Mouse (Mus musculus) adrenal gland, postnatal 25 days (tissue): Measurements from ENCODE around the gene Pcf11. TPM values are rescaled to one million over a fixed set of nuclear protein-coding genes. Genes with fewer than 3 reads are reported as not detected.

ENCODE experiments used
- DNase-seq: peaks from one replicate; pipeline ENCODE4 v3.0.0; 2021; ENCODE audit warnings: mixed read lengths
- long read RNA-seq: library from polyadenylated mRNA; stranded (forward); transcript quantifications from one replicate; pipeline ENCODE4 v2.0.0, GENCODE M21; 2021
- total RNA-seq: library from RNA; stranded (reverse); gene quantifications from 2 replicates; pipeline ENCODE4 v1.2.3, GENCODE M21; 2021

The Pcf11 gene
- 63.6 and 65.1 TPM in 2 replicates for total RNA-seq
- long read RNA-seq, transcript Pcf11-205 (1 exons, 1,720 nt): major isoform, 14 of 18 reads
- long read RNA-seq, partial matches to known transcripts: 4 of 18 reads
- long read RNA-seq, other reads (novel, unspliced or antisense): 0 of 18 reads

DNA sequence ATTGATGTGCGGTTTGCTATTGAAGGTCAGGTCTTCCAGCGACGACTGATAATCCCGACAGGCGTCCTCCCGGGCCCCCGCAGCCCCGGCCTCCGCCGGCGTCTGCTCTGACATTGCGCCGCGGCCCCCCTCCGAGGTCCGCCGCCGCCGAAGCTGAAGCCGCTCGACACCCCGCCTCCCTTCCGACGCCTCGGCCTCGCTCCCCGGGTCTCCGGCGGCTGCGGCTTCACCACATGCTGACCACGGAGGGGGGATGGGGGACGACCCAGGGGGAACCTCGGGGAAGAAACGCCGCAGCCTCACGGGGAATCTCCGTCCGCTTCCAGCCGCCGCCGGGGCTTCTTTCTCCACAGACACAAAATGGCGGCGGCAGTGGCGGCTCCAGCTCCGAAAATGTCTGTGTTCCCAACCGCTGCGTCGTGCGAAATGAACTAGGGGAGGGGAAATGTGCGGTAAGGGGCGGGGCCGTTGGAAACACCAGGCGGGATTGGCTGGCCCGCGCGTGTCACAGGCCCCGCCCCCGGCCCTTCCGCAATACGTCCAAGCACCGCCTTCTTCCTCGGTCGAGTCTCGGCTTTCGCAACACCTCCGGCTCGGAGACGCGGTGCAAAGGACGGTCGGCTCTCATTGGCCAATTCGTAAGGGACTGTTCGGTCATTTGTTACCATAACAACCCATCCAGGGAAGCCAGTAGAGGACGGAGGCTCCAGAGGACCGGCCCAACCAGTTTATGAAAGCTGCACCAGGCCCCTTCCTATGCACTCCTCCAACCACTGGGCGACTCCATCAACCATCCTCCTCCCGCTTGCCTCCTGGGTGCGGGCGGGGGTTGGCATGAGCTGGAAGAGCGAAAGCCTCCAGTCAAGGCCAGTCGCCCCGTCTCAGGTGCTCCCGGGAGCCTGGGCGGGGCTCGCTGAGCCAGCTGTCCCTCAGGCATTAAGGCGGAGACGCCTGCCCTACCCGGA lies at the start of gene Pcf11:
Gene Pcf11, minus strand, starts transcription at position 428 of the 965 bp plus-strand sequence.
- DNase-seq: peak; percentile 96

DNA sequence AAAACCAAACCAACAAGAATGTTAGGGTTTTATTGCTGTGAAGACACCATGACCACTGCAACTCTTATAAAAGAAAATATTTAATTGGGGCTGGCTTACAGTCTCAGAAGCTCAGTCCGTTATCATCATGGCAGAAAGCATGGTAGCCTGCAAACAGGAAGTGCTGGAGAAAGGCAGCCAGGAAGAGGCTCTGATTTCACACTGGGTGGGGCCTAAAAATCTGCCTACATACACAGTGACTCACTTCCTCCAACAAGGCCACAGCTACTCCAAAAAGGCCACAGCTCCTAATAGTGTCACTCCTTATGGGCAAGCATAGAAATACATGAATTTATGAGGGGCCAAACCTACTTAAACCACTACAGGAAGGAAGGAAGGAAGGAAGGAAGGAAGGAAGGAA lies 45.3 kb upstream of the Pcf11 start:
- DNase-seq: no peak

DNA sequence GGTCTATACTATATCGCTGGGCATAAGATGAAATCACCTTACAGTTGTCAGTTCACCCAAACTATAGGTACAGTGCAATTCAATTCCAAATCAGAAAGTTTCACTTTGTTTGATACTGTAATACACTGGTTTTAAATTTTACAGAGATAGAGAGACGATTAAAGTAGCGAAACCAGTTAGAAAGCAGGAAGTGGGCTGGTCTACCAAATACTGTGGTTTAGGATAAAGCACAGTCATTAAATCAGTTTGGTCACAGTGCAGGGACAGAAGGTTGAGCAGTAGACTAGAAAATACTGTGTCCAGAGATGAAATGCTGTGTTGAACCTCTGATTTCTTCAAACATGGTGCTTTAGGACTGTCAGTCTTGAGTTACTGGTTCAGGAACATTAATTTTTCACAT lies 41.9 kb upstream of the Pcf11 start:
- no peak for DNase-seq

DNA sequence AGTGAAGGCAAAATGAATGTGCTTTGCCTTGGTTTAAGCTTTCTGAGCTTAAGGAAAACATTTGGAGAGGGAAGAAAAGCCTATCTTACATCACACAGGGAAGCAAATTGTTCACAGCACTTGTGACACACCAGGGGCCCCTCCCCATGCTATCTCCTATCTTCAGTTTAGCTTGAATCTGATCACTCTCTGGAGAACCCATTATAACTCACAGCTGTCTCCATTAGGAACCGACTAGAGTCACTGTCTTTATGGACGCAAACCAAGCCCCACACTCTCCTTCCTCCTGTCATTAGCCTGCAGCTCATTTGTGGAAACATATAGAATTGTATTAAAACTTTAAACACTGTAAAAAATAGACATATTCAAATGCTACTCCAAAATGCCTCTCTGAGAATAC lies 39.8 kb upstream of the Pcf11 start:
- no peak for DNase-seq

DNA sequence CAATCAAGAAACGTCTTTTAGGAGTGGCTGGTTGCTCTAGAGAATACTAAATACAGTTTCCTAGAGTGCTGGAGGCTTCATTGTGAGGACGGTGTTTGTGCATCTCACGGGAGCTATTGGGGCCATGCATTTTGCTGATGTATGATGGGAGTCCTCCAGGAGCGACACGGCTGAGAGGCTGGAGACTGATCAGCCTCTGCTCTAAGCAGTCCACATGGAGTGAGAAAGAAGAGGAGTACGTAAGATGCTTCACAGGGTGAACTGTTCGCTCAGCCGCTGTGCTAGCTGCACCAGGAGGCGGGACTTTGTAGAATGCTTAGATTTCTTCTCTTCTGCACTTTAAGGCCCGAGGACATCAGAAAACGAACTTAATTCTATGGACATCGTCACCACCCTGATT lies 37.0 kb upstream of the Pcf11 start:
- DNase-seq: no peak

DNA sequence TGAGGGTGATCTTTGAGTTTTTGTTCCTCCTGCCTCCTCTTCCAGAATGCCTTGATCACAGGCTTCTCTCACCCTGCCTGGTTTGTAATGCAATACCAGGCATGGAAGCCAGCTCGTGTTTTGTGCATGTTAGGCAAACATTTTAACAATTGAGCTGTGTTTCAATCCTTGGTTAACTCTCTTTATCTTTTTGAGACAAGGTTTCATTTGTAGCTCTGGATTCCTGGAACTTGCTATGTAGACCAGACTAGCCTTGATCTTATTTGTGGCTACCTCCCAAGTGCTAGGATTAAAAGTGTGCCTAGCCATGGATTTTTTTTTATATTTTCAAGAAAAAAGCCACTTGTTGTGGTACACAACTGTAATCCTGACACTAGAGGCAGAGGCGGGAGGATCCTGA lies 35.8 kb upstream of the Pcf11 start:
- DNase-seq: no peak

DNA sequence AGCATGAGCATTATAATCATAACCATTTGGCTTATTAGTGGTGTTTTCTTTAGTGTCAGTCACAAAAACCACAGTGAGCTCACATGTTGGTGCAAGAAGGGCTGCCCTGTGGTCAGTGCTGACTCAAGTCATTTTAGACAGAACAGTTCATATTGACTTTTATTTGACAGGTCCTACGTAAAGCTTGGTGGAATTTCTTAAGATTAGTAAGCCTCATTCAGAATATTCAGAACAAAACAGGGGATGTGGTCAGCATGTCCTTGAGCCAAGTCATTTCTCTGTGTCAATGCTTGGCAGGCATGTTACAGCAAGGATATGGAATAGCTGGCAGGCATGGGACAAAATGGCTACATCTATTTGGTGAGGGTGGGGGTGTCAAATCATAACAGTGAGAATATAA lies 33.9 kb upstream of the Pcf11 start:
- no peak for DNase-seq

DNA sequence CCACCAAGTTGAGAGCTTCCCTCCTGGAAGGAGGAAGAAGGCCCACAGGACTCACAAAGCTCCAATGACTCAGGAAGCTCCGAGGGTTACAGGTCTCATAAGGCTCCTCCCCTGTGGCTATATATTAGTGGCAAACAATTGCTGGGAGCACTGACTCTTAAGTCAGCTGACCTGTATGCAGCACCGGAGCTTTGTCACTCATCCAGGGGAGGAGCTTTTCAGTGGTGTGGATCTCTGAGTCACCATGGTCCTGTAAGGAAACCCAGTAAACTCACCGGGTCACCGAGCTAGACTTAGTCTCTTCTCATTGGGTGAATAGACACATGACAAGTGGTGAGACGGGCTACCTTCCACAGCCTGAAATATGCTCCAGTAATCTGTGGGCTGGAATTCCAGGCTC lies 29.0 kb upstream of the Pcf11 start:
- DNase-seq: no peak

DNA sequence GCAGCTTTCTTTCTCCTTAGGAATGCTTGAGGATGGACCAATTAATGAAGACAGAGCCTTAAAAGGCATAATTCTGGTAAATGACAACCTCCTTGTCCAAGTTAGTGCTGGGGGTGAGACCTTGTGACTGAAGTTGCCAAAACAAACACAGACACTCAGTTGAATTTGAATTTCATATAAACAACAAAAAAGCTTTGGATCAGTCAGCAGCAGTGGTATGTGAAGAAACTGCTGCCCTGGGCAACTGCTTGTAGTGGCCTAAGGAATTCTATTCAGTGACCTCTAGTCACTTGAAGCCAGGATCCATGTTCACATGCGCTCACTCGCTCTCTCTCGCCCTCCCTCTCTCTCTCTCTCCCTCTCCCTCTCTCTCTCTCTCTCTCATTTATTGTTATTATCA lies 26.7 kb upstream of the Pcf11 start:
- DNase-seq: no peak

DNA sequence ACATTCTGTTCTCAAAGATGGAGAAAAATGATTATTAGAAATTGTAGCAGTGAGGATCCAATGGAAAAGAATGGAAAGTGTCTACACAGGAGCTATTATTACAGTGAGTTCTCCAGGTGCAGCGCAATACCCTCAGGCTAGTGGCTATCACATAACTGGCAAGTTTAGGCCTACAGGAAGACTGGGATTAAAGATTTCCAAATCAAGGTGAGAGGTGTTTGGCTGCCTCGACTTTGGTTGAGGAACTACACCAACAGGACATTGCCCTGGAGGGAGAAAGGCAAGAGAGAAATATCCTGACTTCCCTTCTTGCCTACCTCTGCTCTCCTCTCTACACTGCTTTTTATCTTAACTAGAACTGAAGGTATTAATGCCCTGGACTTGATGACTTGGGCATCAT lies 19.4 kb upstream of the Pcf11 start:
- no peak for DNase-seq

DNA sequence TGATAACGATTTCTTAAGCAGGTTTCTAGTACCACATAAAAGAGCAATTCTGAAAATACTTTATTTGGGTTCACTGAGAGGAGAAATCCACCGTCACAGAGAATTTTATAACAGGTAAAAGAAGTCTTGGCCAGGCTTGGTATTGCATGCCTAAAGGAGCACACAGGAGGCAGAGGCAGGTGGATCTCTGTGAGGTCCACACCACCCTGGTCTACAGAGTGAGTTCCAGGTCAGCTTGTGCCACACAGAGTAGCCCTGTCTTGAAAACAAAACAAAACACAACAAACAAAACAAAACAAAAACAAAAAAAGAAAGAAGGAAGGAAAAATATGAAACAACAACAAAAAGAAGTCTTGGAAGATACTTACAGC lies 18.6 kb upstream of the Pcf11 start:
- DNase-seq: no peak

DNA sequence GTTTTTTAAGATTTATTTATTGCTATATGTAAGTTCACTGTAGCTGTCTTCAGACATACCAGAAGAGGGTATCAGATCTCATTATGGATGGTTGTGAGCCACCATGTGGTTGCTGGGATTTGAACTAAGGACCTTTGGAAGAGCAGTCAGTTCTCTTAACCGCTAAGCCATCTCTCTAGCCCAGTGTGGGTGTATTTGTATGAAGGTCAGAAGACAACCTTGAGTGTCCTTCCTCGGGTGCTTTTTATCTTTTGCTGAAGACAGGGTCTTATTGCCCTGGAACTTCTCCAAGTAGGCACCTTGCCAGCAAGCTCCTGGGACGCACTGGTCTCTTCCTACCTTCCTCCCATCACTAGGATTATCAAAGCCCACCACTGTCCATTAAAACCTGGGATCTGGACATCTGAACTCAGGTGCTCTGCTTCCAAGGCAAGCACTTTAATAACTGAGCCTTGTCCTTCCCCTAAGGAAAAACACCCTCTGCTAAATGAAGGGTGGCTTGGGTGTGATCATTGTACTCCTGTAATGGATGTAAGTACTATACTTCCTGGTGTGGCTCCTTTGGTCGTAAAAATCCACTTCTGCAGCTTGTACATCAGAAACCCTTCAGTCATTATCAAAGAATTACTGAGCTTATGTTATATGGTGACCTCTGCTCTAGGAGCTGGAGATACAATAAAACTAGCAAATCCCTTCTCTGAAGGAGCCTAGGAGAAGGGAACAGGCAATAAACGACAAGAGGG lies 18.0 kb upstream of the Pcf11 start:
- no peak for DNase-seq

DNA sequence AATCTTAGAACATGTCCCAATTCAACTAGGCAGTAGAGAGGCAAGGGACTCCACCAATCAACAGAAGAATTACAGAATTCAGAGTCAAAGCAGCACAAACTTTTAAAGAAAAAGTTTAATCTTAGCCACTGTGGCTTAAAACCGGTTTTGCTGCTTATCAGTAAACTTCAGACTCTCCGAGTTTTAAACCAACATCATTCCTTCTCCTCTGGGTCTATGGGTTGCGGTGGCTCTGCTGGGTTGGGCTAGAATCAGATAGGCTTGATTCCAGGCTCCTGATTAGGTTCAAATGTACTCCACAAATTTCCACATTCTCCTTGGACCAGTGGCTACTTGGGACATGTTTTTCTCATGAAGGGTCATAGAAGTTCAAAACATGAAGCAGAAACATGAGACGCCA lies 7.6 kb upstream of the Pcf11 start:
- no peak for DNase-seq

DNA sequence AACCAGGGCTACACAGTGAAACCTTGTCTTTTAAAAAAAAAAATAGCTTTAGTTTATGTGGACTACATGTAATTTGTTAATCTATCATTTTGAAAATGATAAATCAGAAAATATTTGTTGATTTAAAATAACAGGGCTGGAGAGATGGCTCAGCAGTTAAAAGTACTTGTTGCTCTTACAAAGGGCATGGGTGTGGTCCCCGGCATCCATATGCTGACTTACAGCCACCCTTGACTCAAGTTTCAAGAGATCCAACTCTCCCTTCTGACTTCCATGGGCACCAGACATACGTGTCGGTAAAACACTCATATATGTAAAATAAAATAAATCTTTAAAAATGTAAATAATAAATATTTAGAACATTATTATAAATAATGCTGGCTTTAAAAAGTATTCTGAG lies 5.4 kb upstream of the Pcf11 start:
- DNase-seq: no peak

DNA sequence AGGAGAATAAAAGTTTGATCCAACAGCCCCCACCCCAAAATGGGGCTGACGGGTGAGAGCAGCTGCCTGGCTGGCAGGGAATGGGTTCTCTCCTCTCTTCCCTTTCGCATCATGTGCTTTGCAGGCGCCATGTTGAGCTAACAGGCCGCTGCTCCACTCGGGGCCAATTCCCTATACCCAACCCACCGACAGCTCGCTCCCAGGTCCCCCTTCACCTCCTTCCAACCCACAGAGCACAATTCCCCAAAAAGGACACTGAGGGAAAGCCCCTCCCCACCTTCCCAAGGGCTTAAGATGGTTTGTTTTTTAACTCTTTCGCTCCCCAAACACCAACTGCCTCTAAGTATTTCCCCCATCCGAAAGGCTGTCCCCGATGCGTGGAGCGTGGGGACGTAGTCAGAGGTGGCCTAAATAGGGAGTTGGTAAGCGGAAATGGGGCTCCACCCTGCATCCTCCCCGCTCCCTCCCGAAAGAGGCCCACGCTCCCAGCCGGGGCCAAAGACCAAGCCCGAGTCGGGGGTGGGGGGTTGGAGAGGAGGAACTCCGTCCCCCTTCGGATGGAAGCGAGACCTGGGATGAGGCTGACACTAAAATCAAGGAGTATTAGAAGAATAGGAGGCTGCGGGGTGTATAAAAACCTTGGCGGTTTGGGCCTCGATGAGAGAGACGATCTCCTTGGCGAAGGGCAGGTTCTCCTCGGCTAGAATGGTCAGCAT lies 785 bp downstream of the Pcf11 start:
- peak; percentile 53 for DNase-seq

DNA sequence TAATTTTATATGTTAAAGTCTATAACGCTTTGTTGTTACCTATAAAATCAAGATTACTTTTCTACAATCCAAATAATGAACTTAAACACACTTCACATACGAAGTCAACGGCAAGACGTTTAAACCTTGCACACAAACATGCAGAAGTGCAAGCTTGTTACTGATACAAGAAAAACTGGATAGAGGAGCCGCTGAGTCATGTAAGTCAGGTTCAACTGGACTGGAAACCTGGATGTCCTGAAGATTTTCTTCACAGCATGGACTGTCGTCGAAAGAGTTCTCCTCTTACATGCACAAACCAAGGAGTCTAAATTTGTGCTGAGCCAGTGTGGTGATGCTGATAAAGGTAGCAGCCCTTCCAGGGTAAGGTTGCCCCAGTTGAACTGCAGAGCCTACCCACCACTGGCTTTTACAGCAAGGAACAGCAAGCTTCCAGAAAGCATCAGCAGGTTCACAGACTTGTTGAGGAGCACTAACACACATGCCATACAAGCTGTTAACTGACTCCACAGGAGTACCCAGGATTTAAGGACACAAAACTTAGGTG lies 3.4 kb downstream of the Pcf11 start:
- DNase-seq: no peak

DNA sequence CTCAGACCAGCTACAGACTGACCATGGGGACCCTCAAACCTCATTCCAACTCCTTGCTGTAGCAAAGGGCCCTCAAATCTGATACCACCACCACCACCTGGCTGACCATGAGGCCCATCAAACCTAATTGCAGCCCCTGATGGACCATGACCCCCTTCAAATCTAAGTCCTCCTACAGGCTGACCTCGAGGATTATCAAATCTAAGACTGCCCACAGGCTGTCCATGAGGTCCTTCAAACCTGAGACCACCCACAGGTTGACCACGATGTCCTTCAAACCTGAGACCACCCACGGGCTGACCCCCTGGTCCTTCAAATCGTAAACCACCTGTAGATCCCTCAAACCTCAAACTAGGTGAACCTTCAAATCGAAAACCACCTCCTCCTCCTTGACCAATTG lies 11.7 kb downstream of the Pcf11 start:
- no peak for DNase-seq

DNA sequence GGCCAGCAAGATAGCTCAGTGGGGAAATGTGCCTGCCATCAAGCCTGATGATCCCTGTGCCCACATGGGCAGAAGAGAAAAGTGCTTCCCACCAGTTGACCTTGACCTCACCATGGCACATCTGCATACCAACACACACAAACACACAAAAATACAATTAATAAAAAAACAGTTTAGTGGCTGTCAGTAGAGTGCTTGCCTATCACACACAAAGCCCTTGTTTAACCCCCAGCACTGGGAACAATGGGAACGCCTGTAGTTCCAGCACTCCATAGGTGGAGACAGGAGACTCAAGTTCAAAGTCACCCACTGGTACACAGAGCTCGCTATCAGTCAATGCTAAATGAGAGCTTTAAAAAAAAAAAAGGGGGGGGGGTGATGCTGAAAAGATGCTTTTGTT lies 13.3 kb downstream of the Pcf11 start:
- no peak for DNase-seq

DNA sequence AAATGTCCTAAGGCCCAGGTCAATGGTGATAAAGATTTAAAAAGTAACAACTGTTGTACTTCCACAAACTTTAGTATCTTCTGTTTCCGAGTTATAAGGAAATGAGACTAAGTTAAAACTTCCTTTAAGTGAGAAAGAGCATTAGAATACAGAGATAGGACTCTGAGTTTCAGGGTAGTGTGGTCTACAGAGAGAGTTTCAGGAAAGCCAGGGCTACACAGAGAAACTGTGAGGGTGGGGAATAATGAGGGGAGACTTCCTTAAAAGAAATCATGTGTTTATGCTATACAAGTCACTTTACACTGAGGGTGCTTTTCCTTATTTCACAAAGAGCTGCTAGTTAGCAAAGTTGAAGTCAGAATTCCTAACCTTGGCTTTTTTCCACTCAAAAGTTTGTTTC lies 16.4 kb downstream of the Pcf11 start:
- no peak for DNase-seq

DNA sequence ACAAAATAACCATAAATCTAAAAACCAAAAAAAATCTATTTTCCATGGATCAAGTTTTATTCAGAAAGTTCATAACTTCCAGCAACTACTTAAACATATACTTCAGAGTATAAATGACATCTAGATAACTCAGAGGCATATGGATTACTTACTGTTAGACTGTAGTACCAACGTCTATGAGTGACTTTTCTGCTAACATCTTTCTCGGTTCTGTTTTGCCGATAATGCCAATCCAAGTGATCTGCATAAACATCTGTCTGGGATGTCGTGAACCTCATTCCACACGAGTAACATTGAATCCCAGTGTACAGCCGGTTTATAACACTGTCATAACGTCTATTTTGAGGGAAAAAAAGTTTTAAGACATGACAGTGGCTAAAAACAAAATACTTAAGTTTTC lies 21.9 kb downstream of the Pcf11 start:
- DNase-seq: no peak

DNA sequence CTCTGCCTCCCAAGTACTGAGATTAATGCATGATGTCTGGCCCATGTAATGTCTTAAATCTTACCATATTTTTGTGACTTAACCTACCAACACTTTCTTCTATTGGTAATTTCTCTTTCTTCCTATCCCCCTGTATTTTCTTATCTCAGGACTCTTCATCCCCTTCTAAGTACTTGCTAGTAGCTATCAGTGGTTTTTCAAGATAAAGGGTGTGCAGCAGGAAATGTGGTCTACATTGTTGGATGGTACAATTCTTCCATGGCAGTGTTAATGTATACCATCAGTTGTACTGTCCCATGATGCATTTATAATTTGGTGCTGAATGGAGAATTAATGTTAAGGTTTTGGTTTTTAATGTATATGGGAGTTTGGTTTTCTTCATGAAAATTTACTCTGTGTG lies 27.4 kb downstream of the Pcf11 start:
- no peak for DNase-seq

DNA sequence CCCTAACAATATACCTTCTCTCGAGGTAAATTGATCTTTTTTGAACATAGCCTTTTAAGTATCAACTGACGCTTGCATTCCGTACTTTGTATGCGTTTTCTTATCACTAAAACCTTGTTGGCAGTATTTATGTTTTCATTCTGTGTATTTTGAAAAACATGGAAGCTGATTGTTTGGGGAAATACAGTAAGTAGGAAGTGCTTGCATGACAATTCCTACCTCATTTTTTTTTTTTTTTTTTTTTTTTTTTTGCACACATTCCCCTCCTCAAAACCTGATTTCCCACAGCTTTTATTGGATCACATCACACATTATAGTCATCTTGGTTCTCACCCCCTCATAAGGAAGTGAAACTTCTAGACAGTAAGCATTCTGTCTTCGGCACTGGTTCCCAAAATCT lies 31.7 kb downstream of the Pcf11 start:
- no peak for DNase-seq
